Mouse (Mus musculus): Measurements from ENCODE around the gene Sprr2e. TPM values are rescaled to one million over a fixed set of nuclear protein-coding genes. Genes with fewer than 3 reads are reported as not detected.

The Sprr2e gene
- not detected in 2 replicates for polyA plus RNA-seq (2016; fragmentation: Nextera tagmentation; extraction: Ambion mirVana)

DNA sequence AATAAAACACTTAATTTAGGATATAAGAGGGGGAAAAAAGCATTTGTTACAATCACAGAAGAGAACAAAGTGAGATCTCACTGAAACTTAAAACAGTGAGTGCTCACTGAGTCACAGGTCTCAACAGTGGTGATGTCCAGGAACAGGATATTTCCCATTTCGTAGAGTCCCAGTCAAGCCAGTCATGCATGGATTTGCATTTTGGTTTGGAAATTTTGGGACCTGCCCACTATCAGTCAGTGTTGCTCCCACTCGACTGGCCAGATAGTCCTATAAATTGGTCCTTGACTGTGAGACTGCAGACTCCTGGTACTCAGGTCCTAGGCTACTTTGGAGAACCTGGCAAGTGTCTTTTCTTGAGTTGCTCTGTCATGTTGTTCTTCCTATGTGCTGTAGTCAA lies at the start of gene Sprr2e:
Gene Sprr2e (plus strand): TSS at position 301 of the 400 bp plus-strand sequence.
- Histone ChIP-seq H3K4me2 (no peak within 1 kb of the TSS), H3K27me3 (replicated peaks) (no peaks in the 10 kb centered on the region), H3K36me3 (no peaks in the 10 kb centered on the region), H3K4me3 (no peak within 1 kb of the TSS), H3K4me1 (no peaks in the 10 kb centered on the region), H3K9me3 (replicated peaks) (no peaks in the 10 kb centered on the region), H3K27ac (no peak within 1 kb of the TSS), H3K9ac (no peak within 1 kb of the TSS)
- 64% methylated on average over 2 of the region's 2 CpGs for WGBS (ENCODE audit: insufficient replicate concordance)
- no peak for ATAC-seq

DNA sequence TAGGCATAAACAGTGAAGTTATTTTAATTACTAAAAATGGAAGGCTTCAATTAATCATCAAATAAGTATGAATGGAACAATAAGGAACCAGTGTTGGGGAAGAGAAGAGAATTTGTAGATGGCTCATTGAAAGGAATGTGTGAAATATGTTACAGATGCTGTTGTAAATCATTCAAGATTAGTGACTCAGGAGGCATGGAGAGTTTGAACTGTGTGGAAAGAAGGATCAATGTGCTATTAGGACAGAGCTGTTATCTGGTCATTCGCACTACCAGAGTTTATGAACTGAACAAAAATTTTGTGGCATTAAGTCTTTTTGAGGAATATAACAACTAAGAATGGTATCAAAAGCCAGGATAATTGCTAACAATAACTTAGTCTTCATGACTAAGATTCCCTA lies 44.5 kb upstream of the Sprr2e start:
- no peak overlapping the region for H3K4me2 ChIP-seq
- no peak overlapping the region for H3K4me3 ChIP-seq
- H3K36me3 ChIP-seq: no peaks in the 10 kb centered on the region
- H3K9ac ChIP-seq: no peak overlapping the region
- H3K27me3 ChIP-seq (replicated peaks): no peaks in the 10 kb centered on the region
- H3K27ac ChIP-seq: no peak overlapping the region
- no peaks in the 10 kb centered on the region for H3K9me3 ChIP-seq (replicated peaks)
- no peak for ATAC-seq
- H3K4me1 ChIP-seq: no peaks in the 10 kb centered on the region
- WGBS (ENCODE audit: insufficient replicate concordance): 70% methylated on average over 1 of the region's 1 CpGs

DNA sequence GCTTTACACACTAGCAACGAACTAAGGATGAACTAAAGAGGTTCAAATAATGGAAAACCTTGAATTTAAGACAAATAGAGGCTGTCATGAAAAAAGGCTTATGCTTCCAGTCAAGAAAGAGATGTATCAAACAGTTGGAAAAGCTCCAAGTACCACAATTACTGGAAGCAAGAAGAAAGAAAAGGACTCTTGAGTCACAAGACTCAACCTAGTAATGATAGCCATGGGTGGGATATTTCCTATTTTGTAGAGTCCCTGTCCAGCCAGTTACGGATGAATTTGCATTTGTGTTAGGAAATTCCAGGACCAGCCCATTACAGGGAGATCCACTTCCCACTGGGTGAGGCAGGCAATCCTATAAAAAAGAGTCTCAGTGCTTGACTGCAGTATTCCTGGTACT lies 35.6 kb upstream of the Sprr2e start, which contains the start of gene Sprr2b:
Gene Sprr2b (plus strand): TSS at position 301 of the 400 bp plus-strand sequence.
- Histone ChIP-seq H3K27me3 (replicated peaks) (no peaks in the 10 kb centered on the region), H3K9me3 (replicated peaks) (no peaks in the 10 kb centered on the region), H3K4me1 (no peaks in the 10 kb centered on the region), H3K4me3 (no peak within 1 kb of the TSS), H3K36me3 (no peaks in the 10 kb centered on the region), H3K4me2 (no peak within 1 kb of the TSS), H3K27ac (no peak within 1 kb of the TSS), H3K9ac (no peak within 1 kb of the TSS)
- 58% methylated on average over 2 of the region's 2 CpGs for WGBS (ENCODE audit: insufficient replicate concordance)
- no peak for ATAC-seq

DNA sequence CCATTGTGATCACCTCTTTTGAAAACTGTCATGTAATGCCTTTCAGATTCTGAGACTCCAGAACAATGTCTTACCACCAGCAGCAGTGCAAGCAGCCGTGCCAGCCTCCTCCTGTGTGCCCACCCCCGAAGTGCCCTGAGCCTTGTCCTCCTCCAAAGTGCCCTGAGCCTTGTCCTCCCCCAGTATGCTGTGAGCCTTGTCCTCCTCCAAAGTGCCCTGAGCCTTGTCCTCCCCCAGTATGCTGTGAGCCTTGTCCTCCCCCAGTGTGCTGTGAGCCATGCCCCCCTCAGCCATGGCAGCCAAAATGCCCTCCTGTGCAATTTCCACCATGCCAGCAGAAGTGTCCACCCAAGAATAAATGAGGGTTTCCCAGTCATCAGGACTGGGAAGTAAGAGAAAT lies 34.6 kb upstream of the Sprr2e start:
- Histone ChIP-seq H3K9me3 (replicated peaks) (no peaks in the 10 kb centered on the region), H3K4me3 (no peak overlapping the region), H3K27me3 (replicated peaks) (no peaks in the 10 kb centered on the region), H3K36me3 (no peaks in the 10 kb centered on the region), H3K27ac (no peak overlapping the region), H3K9ac (no peak overlapping the region), H3K4me2 (no peak overlapping the region), H3K4me1 (no peaks in the 10 kb centered on the region)
- ATAC-seq: no peak
- 63% methylated on average over 2 of the region's 2 CpGs for WGBS (ENCODE audit: insufficient replicate concordance)

DNA sequence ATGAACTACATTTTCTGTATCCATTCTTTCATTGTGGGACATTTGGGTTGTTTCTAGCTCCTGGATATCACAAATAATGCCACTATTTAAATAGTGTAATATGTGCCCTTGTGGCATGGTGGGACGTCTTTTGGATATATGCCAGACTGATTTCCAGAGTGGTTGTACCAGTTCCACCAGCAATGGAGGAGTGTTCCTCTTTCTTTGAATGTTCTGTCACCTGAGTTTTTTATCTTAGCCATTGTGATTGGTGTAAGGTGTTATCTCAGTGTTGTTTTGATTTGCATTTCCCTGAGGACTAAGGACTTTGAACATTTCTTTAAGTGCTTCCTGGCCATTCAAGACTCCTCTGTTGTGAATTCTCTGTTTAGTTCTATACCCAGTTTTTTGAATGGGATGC lies 15.7 kb upstream of the Sprr2e start:
- H3K9ac ChIP-seq: no peak overlapping the region
- no peak overlapping the region for H3K4me3 ChIP-seq
- H3K27me3 ChIP-seq (replicated peaks): no peaks in the 10 kb centered on the region
- ATAC-seq: no peak
- 53% methylated on average over 1 of the region's 1 CpGs for WGBS (ENCODE audit: insufficient replicate concordance)
- H3K4me1 ChIP-seq: no peaks in the 10 kb centered on the region
- no peak overlapping the region for H3K4me2 ChIP-seq
- H3K27ac ChIP-seq: no peak overlapping the region
- H3K9me3 ChIP-seq (replicated peaks): no peaks in the 10 kb centered on the region
- no peaks in the 10 kb centered on the region for H3K36me3 ChIP-seq

DNA sequence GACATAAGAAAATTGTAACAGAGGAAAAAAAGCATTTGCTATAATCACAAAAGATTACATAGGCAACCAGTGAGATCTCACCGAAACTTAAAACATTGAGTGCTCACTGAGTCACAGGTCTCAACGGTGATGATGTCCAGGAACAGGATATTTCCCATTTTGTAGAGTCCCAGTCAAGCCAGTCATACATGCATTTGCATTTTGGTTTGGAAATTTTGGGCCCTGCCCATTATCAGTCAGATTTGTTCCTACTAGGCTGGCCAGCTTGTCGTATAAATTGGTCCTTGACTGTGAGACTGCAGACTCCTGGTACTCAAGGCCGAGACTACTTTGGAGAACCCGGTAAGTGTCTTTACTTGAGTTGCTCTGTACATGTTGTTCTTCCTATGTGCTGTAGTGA lies 13.1 kb upstream of the Sprr2e start, which contains the start of gene Sprr2d:
Gene Sprr2d (plus strand): TSS at position 301 of the 400 bp plus-strand sequence.
- no peaks in the 10 kb centered on the region for H3K4me1 ChIP-seq
- 70% methylated on average over 5 of the region's 5 CpGs for WGBS (ENCODE audit: insufficient replicate concordance)
- no peak within 1 kb of the TSS for H3K9ac ChIP-seq
- H3K27ac ChIP-seq: no peak within 1 kb of the TSS
- no peaks in the 10 kb centered on the region for H3K9me3 ChIP-seq (replicated peaks)
- ATAC-seq: no peak
- H3K4me3 ChIP-seq: no peak within 1 kb of the TSS
- H3K4me2 ChIP-seq: no peak within 1 kb of the TSS
- H3K27me3 ChIP-seq (replicated peaks): no peaks in the 10 kb centered on the region
- no peaks in the 10 kb centered on the region for H3K36me3 ChIP-seq

DNA sequence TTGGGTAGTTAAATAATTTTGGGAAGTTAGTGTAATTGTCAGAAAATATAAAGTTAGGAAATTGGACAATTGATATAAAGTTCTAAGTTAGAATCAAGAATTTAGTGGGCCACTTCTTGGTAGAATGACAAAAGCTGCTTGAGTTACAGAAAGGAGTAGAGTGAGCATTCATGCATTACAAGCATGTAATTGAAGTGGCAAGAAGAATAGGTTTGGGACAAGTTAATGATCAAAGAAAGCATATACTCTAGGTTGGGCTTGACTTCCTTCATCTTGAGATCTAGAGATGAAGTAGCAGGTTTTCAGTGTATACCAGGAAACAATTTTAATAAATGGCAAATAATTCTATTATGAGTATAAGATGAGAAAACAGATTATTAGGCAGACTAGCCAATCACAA lies 9.7 kb downstream of the Sprr2e start:
- Histone ChIP-seq H3K27me3 (replicated peaks) (no peaks in the 10 kb centered on the region), H3K9me3 (replicated peaks) (no peaks in the 10 kb centered on the region), H3K27ac (no peak overlapping the region), H3K4me3 (no peak overlapping the region), H3K4me2 (no peak overlapping the region), H3K4me1 (no peaks in the 10 kb centered on the region), H3K36me3 (no peaks in the 10 kb centered on the region), H3K9ac (no peak overlapping the region)
- ATAC-seq: no peak

DNA sequence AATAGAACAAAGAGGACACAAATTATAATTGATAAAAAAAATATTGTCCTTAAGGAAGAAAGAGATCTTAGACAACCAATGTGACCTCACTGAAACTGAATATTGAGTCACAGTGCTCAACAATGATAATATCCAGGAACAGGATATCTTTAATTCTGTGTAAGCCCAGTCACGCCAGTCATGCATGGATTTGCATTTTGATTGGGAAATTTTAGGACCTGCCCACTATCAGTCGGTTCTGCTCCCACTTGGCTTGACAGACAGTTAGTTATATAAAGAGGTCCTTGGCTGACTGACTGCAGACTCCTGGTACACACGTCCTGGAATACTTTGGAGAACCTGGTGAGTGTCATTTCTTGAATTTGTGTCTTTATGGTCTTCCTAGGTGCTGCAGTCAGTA lies 12.9 kb downstream of the Sprr2e start, which contains the start of gene Sprr2f:
Gene Sprr2f (plus strand): TSS at position 301 of the 400 bp plus-strand sequence.
- no peaks in the 10 kb centered on the region for H3K27me3 ChIP-seq (replicated peaks)
- no peaks in the 10 kb centered on the region for H3K4me1 ChIP-seq
- 50% methylated on average over 3 of the region's 3 CpGs for WGBS (ENCODE audit: insufficient replicate concordance)
- no peak within 1 kb of the TSS for H3K9ac ChIP-seq
- H3K36me3 ChIP-seq: no peaks in the 10 kb centered on the region
- H3K4me3 ChIP-seq: no peak within 1 kb of the TSS
- H3K27ac ChIP-seq: no peak within 1 kb of the TSS
- no peaks in the 10 kb centered on the region for H3K9me3 ChIP-seq (replicated peaks)
- no peak within 1 kb of the TSS for H3K4me2 ChIP-seq
- ATAC-seq: no peak

DNA sequence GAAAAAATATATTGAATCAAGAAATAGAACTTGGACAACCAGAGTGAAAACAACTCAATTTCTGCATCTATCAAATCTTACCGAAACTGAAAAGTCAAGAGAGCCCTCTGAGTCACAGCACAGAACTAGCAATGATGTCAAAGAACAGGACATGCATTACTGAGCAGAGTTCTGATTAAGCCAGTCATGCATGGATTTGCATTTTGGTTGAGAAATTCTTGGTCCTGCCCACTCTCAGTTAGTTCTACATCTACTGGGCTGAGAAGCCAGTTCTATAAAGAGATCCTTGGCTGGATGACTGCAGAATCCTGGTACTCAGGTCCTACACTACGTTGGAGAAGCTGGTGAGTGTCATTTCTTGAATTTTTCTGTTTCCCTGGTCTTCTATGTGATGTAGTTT lies 21.7 kb downstream of the Sprr2e start:
- Histone ChIP-seq H3K9ac (no peak overlapping the region), H3K27me3 (replicated peaks) (no peaks in the 10 kb centered on the region), H3K4me2 (no peak overlapping the region), H3K4me3 (no peak overlapping the region), H3K27ac (no peak overlapping the region), H3K36me3 (no peaks in the 10 kb centered on the region), H3K9me3 (replicated peaks) (no peaks in the 10 kb centered on the region), H3K4me1 (no peaks in the 10 kb centered on the region)
- 50% methylated on average over 2 of the region's 2 CpGs for WGBS (ENCODE audit: insufficient replicate concordance)
- no peak for ATAC-seq

DNA sequence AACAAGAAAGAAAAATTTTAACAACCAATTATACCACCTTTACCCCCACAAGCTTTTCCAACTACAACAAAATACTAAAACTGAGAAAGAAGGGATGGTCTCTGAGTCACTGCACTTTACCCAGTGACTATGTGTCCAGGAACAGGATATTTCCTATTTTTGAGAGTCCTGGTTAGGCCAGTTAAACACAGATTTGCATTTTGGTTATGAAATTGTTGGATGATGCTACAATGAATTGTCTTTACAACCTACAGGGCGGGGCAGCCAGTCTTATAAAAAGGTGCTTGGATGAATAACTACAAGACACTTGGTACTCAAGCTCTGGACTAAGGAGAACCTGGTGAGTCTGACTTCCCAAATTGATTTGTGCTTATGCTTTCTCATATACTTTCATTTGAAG lies 33.4 kb downstream of the Sprr2e start, which contains the start of gene Sprr2h:
Gene Sprr2h (plus strand): TSS at position 301 of the 400 bp plus-strand sequence.
- H3K4me2 ChIP-seq: no peak within 1 kb of the TSS
- ATAC-seq: no peak
- 50% methylated on average over 1 of the region's 1 CpGs for WGBS (ENCODE audit: insufficient replicate concordance)

DNA sequence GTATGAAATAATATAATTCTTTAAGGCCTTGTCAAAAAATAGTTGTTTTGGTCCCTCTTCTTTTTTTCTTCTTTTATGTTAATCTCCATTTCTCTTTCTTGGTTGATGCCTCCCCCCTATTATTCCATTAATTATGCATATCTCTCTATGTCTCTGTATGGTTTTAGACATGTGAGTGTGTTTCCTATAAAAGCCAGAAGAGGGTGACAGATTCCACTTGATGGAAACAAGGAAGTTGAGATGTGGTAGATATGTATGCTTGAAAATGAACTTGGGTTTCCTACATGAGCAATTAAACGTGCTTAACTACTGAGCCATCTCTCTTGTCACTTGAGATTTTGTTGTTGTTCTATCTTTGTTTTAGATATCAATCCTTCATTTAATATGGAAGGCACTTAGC lies 42.4 kb downstream of the Sprr2e start:
- Histone ChIP-seq H3K27me3 (replicated peaks) (no peaks in the 10 kb centered on the region), H3K4me1 (no peaks in the 10 kb centered on the region), H3K9ac (no peak overlapping the region), H3K9me3 (replicated peaks) (no peaks in the 10 kb centered on the region), H3K27ac (no peak overlapping the region), H3K4me3 (no peak overlapping the region), H3K4me2 (no peak overlapping the region), H3K36me3 (no peaks in the 10 kb centered on the region)
- ATAC-seq: no peak
- WGBS (ENCODE audit: insufficient replicate concordance): 41% methylated on average over 1 of the region's 1 CpGs

More for the DNA sequence above, 33.4 kb downstream of the Sprr2e start, which contains the start of gene Sprr2h:
- no peak within 1 kb of the TSS for H3K4me3 ChIP-seq
- H3K27ac ChIP-seq: no peak within 1 kb of the TSS
- H3K9me3 ChIP-seq (replicated peaks): no peaks in the 10 kb centered on the region
- H3K36me3 ChIP-seq: no peaks in the 10 kb centered on the region
- H3K4me1 ChIP-seq: no peaks in the 10 kb centered on the region
- no peak within 1 kb of the TSS for H3K9ac ChIP-seq
- no peaks in the 10 kb centered on the region for H3K27me3 ChIP-seq (replicated peaks)
